Mouse (Mus musculus): ENCODE measurements at regions not wholly inside any gene's neighbourhood (a gene's known extent, or its start where the extent isn't known, plus 50 kb on each side); places are given as distances from the start of the nearest gene placed in this dataset.

- ATAC-seq (replicated peaks; ENCODE audit: low FRiP score), result no peak
- Histone ChIP-seq H3K27ac (ENCODE audit: low read depth, low read length) (no peak overlapping the region), H3K9me3 (ENCODE audit: control insufficient read depth, low read length) (no peaks in the 10 kb centered on the region), H3K4me1 (replicated peaks; ENCODE audit: control insufficient read depth, insufficient read depth, low read length) (no peaks in the 10 kb centered on the region), H3K36me3 (ENCODE audit: control insufficient read depth, insufficient read depth, low read length) (no peaks in the 10 kb centered on the region), H3K4me3 (ENCODE audit: low read depth, low read length) (no peak overlapping the region), H3K27me3 (ENCODE audit: control insufficient read depth, insufficient read depth, low read length) (no peaks in the 10 kb centered on the region), H3K9ac (ENCODE audit: low read length) (no peak overlapping the region), H3K4me2 (ENCODE audit: low read depth, low read length, severe bottlenecking) (no peak overlapping the region)
- WGBS, result 78% methylated on average over 2 of the region's 2 CpGs
- DNase-seq (ENCODE audit: low spot score), result no peak
Observed at GRCm38 (mm10) chr5:29142957-29143356, 52.8 kb upstream of the Rnf32 start.

DNA sequence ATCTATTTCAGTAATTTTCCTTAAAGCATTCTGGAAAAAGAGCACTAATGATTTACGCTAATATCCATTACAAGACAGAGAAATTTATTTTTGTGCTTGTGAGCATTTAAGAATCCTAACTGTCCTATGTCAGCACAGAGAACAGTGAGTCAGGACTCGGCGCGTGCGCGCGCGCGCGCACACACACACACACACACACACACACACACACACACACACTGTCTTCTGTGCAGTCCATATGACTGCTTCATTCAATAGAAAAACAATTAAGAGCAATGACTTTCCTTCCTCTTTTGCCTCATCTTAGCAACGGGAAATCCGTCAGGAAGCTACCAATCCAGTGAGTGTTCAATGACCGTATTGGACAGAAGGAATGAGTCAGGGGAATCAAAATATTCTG, 53.3 kb upstream of the Rnf32 start:
- Histone ChIP-seq H3K4me1 (replicated peaks; ENCODE audit: control insufficient read depth, insufficient read depth, low read length) (no peaks in the 10 kb centered on the region), H3K4me2 (ENCODE audit: low read depth, low read length, severe bottlenecking) (no peak overlapping the region), H3K9me3 (ENCODE audit: control insufficient read depth, low read length) (no peaks in the 10 kb centered on the region), H3K9ac (ENCODE audit: low read length) (no peak overlapping the region), H3K4me3 (ENCODE audit: low read depth, low read length) (no peak overlapping the region), H3K27ac (ENCODE audit: low read depth, low read length) (no peak overlapping the region), H3K36me3 (ENCODE audit: control insufficient read depth, insufficient read depth, low read length) (no peaks in the 10 kb centered on the region), H3K27me3 (ENCODE audit: control insufficient read depth, insufficient read depth, low read length) (no peaks in the 10 kb centered on the region)
- 93% methylated on average over 13 of the region's 13 CpGs for WGBS
- ATAC-seq (replicated peaks; ENCODE audit: low FRiP score) (no peak), DNase-seq (ENCODE audit: low spot score) (no peak)

DNA sequence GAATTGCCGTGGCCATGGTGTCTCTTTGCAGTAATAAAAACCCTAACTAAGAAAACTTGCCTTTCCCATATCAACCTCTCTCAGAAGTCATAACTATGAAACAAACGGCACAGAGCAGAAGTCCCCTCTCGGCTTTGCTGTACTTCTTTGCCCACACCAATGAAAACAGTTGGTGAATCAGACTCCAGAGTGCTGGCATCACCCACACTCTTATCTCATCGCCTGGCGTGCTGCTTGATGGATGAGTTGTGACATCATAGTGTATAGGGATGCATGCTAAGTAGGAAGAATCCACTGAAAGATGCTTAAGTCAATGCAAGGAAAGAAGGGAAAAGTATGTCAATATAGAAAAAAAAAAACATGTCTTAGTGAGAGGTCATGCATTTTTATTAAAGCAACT, 58.3 kb upstream of the Rnf32 start:
- Histone ChIP-seq H3K4me1 (replicated peaks; ENCODE audit: control insufficient read depth, insufficient read depth, low read length) (no peaks in the 10 kb centered on the region), H3K9ac (ENCODE audit: low read length) (no peak overlapping the region), H3K27me3 (ENCODE audit: control insufficient read depth, insufficient read depth, low read length) (no peaks in the 10 kb centered on the region), H3K4me2 (ENCODE audit: low read depth, low read length, severe bottlenecking) (no peak overlapping the region), H3K9me3 (ENCODE audit: control insufficient read depth, low read length) (no peaks in the 10 kb centered on the region), H3K36me3 (ENCODE audit: control insufficient read depth, insufficient read depth, low read length) (no peaks in the 10 kb centered on the region), H3K4me3 (ENCODE audit: low read depth, low read length) (no peak overlapping the region), H3K27ac (ENCODE audit: low read depth, low read length) (no peak overlapping the region)
- ATAC-seq (replicated peaks; ENCODE audit: low FRiP score) (no peak), DNase-seq (ENCODE audit: low spot score) (no peak)
- 93% methylated on average over 5 of the region's 5 CpGs for WGBS

- Histone ChIP-seq H3K9me3 (ENCODE audit: control insufficient read depth, low read length) (no peaks in the 10 kb centered on the region), H3K27ac (ENCODE audit: low read depth, low read length) (no peak overlapping the region), H3K27me3 (ENCODE audit: control insufficient read depth, insufficient read depth, low read length) (no peaks in the 10 kb centered on the region), H3K9ac (ENCODE audit: low read length) (no peak overlapping the region), H3K4me3 (ENCODE audit: low read depth, low read length) (no peak overlapping the region), H3K36me3 (ENCODE audit: control insufficient read depth, insufficient read depth, low read length) (no peaks in the 10 kb centered on the region), H3K4me1 (replicated peaks; ENCODE audit: control insufficient read depth, insufficient read depth, low read length) (no peaks in the 10 kb centered on the region), H3K4me2 (ENCODE audit: low read depth, low read length, severe bottlenecking) (no peak overlapping the region)
- 26% methylated on average over 3 of the region's 3 CpGs for WGBS
- DNase-seq (ENCODE audit: low spot score) (no peak), ATAC-seq (replicated peaks; ENCODE audit: low FRiP score) (no peak)
Observed at GRCm38 (mm10) chr5:29132261-29132660, 63.5 kb upstream of the Rnf32 start.

DNA sequence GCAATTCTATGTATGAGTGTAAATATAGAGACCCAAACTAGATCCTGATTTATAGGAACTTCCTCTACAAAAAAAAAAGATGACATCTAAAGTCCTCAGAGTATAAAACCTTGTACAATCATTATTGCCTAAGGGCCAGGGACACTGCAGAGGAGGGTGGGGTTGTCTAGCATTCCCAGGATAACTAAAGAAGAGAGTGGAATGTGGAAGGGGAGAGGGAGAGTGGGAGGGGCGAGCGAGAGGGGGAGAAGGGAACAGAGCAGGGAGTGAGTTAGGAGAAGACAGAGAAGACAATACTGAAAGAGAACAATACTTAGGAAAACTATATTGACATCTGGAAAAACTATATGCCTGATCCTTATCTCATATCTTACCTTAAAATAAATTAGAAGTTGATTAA, 64.0 kb upstream of the Rnf32 start:
- H3K4me1 ChIP-seq (replicated peaks; ENCODE audit: control insufficient read depth, insufficient read depth, low read length), result no peaks in the 10 kb centered on the region
- no peak for ATAC-seq (replicated peaks; ENCODE audit: low FRiP score)
- H3K27ac ChIP-seq (ENCODE audit: low read depth, low read length), result no peak overlapping the region
- H3K36me3 ChIP-seq (ENCODE audit: control insufficient read depth, insufficient read depth, low read length), result no peaks in the 10 kb centered on the region
- WGBS, result 23% methylated on average over 2 of the region's 2 CpGs
- H3K4me3 ChIP-seq (ENCODE audit: low read depth, low read length), result no peak overlapping the region
- no peak overlapping the region for H3K9ac ChIP-seq (ENCODE audit: low read length)
- no peak for DNase-seq (ENCODE audit: low spot score)
- no peaks in the 10 kb centered on the region for H3K9me3 ChIP-seq (ENCODE audit: control insufficient read depth, low read length)
- no peak overlapping the region for H3K4me2 ChIP-seq (ENCODE audit: low read depth, low read length, severe bottlenecking)
- H3K27me3 ChIP-seq (ENCODE audit: control insufficient read depth, insufficient read depth, low read length), result no peaks in the 10 kb centered on the region

- 91% methylated on average over 3 of the region's 3 CpGs for WGBS
- no peak overlapping the region for H3K9ac ChIP-seq (ENCODE audit: low read length)
- ATAC-seq (replicated peaks; ENCODE audit: low FRiP score) (no peak), DNase-seq (ENCODE audit: low spot score) (no peak)
- H3K4me3 ChIP-seq (ENCODE audit: low read depth, low read length), result no peak overlapping the region
- no peaks in the 10 kb centered on the region for H3K4me1 ChIP-seq (replicated peaks; ENCODE audit: control insufficient read depth, insufficient read depth, low read length)
- no peak overlapping the region for H3K27ac ChIP-seq (ENCODE audit: low read depth, low read length)
- no peaks in the 10 kb centered on the region for H3K27me3 ChIP-seq (ENCODE audit: control insufficient read depth, insufficient read depth, low read length)
- no peaks in the 10 kb centered on the region for H3K36me3 ChIP-seq (ENCODE audit: control insufficient read depth, insufficient read depth, low read length)
- no peak overlapping the region for H3K4me2 ChIP-seq (ENCODE audit: low read depth, low read length, severe bottlenecking)
- H3K9me3 ChIP-seq (ENCODE audit: control insufficient read depth, low read length), result no peaks in the 10 kb centered on the region
Observed at GRCm38 (mm10) chr5:29129724-29130123, 66.1 kb upstream of the Rnf32 start.

DNA sequence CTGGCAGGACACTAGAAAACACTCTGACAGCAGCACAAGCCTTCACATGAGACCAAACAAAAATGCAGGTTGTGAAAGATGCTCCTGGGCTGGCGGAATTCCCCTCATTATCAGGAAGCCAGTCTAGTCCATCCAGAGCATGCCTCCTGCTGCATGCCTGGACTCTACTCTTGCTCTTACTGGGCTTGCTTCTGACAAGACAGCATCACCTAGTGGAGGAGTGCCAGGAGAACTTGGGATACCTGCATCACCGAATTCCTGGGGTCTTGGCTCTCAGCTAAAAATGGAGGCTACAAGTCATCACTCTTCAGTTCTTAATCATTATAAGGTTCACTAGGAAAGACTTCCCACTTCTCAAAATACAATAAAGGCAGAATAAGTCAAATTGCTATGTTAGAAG, 78.8 kb upstream of the Rnf32 start:
- no peak for ATAC-seq (replicated peaks; ENCODE audit: low FRiP score)
- Histone ChIP-seq H3K9me3 (ENCODE audit: control insufficient read depth, low read length) (no peaks in the 10 kb centered on the region), H3K4me2 (ENCODE audit: low read depth, low read length, severe bottlenecking) (no peak overlapping the region), H3K4me3 (ENCODE audit: low read depth, low read length) (no peak overlapping the region), H3K27me3 (ENCODE audit: control insufficient read depth, insufficient read depth, low read length) (no peaks in the 10 kb centered on the region), H3K9ac (ENCODE audit: low read length) (no peak overlapping the region), H3K36me3 (ENCODE audit: control insufficient read depth, insufficient read depth, low read length) (no peaks in the 10 kb centered on the region), H3K4me1 (replicated peaks; ENCODE audit: control insufficient read depth, insufficient read depth, low read length) (no peaks in the 10 kb centered on the region), H3K27ac (ENCODE audit: low read depth, low read length) (no peak overlapping the region)
- no peak for DNase-seq (ENCODE audit: low spot score)
- WGBS, result 63% methylated on average over 2 of the region's 2 CpGs

DNA sequence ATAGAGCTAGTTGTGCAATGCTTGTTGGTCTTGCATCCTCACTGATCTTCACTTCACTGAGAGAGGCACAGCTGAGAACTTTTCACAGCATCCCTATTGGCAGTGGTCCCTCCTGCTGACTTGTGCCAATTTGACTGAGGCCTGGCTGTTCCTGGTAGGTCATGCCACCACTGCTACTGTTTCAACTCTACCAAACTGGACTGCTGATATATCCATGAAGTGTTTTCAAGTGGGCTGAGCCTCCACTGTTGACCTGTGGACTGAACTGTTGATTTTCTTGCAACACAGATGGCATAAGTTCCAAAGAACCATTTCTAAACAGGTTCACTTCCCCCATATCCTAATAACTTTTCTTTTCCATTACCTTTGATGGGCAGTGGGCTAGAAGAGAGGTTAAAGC, 83.3 kb upstream of the Rnf32 start:
- no peak overlapping the region for H3K4me3 ChIP-seq (ENCODE audit: low read depth, low read length)
- H3K27ac ChIP-seq (ENCODE audit: low read depth, low read length), result no peak overlapping the region
- no peaks in the 10 kb centered on the region for H3K4me1 ChIP-seq (replicated peaks; ENCODE audit: control insufficient read depth, insufficient read depth, low read length)
- H3K9ac ChIP-seq (ENCODE audit: low read length), result no peak overlapping the region
- no peaks in the 10 kb centered on the region for H3K27me3 ChIP-seq (ENCODE audit: control insufficient read depth, insufficient read depth, low read length)
- no peaks in the 10 kb centered on the region for H3K36me3 ChIP-seq (ENCODE audit: control insufficient read depth, insufficient read depth, low read length)
- DNase-seq (ENCODE audit: low spot score) (no peak), ATAC-seq (replicated peaks; ENCODE audit: low FRiP score) (no peak)
- no peaks in the 10 kb centered on the region for H3K9me3 ChIP-seq (ENCODE audit: control insufficient read depth, low read length)
- H3K4me2 ChIP-seq (ENCODE audit: low read depth, low read length, severe bottlenecking), result no peak overlapping the region

DNA sequence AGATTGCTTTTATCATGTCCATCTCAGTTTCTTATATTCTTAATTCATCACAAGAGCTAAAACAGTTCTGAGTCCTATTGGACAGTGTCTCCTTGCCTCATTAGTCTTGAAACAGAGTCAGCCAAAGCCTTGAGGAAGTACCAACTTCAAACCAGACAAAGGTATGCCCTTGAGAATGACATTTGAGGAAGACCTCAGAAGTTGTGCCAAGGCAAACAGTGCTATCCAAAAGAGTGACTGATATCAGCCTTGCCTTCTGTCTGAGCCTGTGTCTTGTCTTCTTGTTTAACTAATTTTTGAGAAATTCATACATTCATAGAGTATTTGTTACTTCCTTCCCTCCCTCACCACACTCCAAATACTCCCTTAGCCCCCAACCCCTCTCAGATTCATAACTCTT, 88.5 kb upstream of the Rnf32 start:
- ATAC-seq (replicated peaks; ENCODE audit: low FRiP score) (no peak), DNase-seq (ENCODE audit: low spot score) (no peak)
- no peaks in the 10 kb centered on the region for H3K36me3 ChIP-seq (ENCODE audit: control insufficient read depth, insufficient read depth, low read length)
- no peak overlapping the region for H3K27ac ChIP-seq (ENCODE audit: low read depth, low read length)
- no peak overlapping the region for H3K4me2 ChIP-seq (ENCODE audit: low read depth, low read length, severe bottlenecking)
- no peaks in the 10 kb centered on the region for H3K9me3 ChIP-seq (ENCODE audit: control insufficient read depth, low read length)
- no peaks in the 10 kb centered on the region for H3K27me3 ChIP-seq (ENCODE audit: control insufficient read depth, insufficient read depth, low read length)
- no peak overlapping the region for H3K4me3 ChIP-seq (ENCODE audit: low read depth, low read length)
- no peak overlapping the region for H3K9ac ChIP-seq (ENCODE audit: low read length)
- no peaks in the 10 kb centered on the region for H3K4me1 ChIP-seq (replicated peaks; ENCODE audit: control insufficient read depth, insufficient read depth, low read length)

All from forebrain, embryonic 11.5 days (tissue).